Mouse (Mus musculus) small intestine, adult 2 months (tissue): ENCODE results near the gene Nav2. TPM values are rescaled to one million over a fixed set of nuclear protein-coding genes. Genes with fewer than 3 reads are reported as not detected.

Experiments used
- H3K27ac ChIP-seq: fragments of 200-500 bp; 2 replicates; pipeline ENCODE4 v1.5.1; 2012; ENCODE audit warnings: low read depth, low read length, control low read depth, inconsistent platforms; ENCODE audit not compliant: insufficient read depth
- H3K27me3 ChIP-seq: fragments of 200-500 bp; 2 replicates; pipeline ENCODE4 v1.6.1; 2012; ENCODE audit warnings: mild to moderate bottlenecking, moderate library complexity, low read length, inconsistent platforms; ENCODE audit not compliant: control insufficient read depth, insufficient read depth
- H3K36me3 ChIP-seq: fragments of 200-500 bp; 2 replicates; pipeline ENCODE4 v1.6.1; 2012; ENCODE audit warnings: mild to moderate bottlenecking, low read length, control low read depth, inconsistent platforms; ENCODE audit not compliant: control insufficient read depth, insufficient read depth
- H3K4me1 ChIP-seq: fragments of 200-500 bp; 2 replicates; pipeline ENCODE4 v1.6.1; 2012; ENCODE audit warnings: low read length, inconsistent platforms, mixed read lengths; ENCODE audit not compliant: control insufficient read depth, insufficient read depth, insufficient read length
- H3K4me3 ChIP-seq: fragments of 200-500 bp; 2 replicates; pipeline ENCODE4 v1.5.1; 2012; ENCODE audit warnings: low read depth, mild to moderate bottlenecking, control low read depth, inconsistent platforms, low read length, moderate library complexity
- CTCF ChIP-seq: fragments of 200-500 bp; IDR thresholded peaks from 2 replicates; pipeline ENCODE4 v1.5.1; 2012; ENCODE audit warnings: low read depth, mild to moderate bottlenecking, control low read depth, inconsistent platforms, low read length, moderate library complexity, mixed read lengths; ENCODE audit not compliant: insufficient replicate concordance, insufficient read length; ENCODE audit errors: extremely low read depth
- POLR2A ChIP-seq: fragments of 200-500 bp; IDR thresholded peaks from 2 replicates; pipeline ENCODE4 v1.6.1; 2012; ENCODE audit warnings: low read depth, mild to moderate bottlenecking, control low read depth, inconsistent platforms, low read length, moderate library complexity
- WGBS: fragments of 180-500 bp; shearing (Covaris S2); methylation state at CpG from one replicate; pipeline ENCODE4 v1.1.7; 2018; 5-methylcytosine and 5-hydroxymethylcytosine counted together
- polyA plus RNA-seq: library from polyadenylated mRNA; depleted of rRNA; stranded (reverse); fragments of >200 nt; gene quantifications from 2 replicates; pipeline ENCODE4 v1.2.3, GENCODE M21; 2012

The Nav2 gene
- polyA plus RNA-seq, 1 experiment = 8.5 TPM

GRCm38 (mm10) chr7:49427843-49428242 is 519.3 kb downstream of the Nav2 start:
- Histone ChIP-seq H3K27ac (no peak overlapping the region), H3K4me1 (peaks cover 3% of the 10 kb centered on the region; the same call in 1 of the 2 replicates), H3K4me3 (no peak overlapping the region), H3K36me3 (no peaks in the 10 kb centered on the region; the same call in 1 of the 2 replicates), H3K27me3 (no peaks in the 10 kb centered on the region)
- TF ChIP-seq POLR2A (no peak), CTCF (peak; percentile 67; the same call in 1 of the 2 replicates)
- 60% methylated on average over 6 of the region's 6 CpGs for WGBS

DNA sequence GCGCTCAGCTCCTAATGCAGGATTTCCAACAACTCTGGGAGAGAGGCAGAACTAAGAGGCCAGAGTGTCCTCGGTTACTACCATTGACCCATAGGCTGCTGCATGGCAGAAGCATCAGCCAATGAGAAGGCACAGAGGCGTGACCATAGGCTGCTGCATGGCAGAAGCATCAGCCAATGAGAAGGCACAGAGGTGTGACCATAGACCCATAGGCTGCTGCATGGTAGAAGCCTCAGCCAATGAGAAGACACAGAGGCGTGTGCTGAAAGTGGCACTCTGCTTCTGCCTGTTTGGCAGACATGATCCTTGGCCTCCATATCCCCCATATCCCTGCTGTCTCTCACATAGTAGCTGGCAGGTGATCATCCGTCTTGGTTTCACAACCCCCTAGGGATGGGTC is 520.4 kb downstream of the Nav2 start:
- Histone ChIP-seq H3K4me1 (no peaks in the 10 kb centered on the region), H3K36me3 (no peaks in the 10 kb centered on the region), H3K27ac (no peak overlapping the region), H3K4me3 (no peak overlapping the region), H3K27me3 (no peaks in the 10 kb centered on the region)
- WGBS = 86% methylated on average over 5 of the region's 5 CpGs
- TF ChIP-seq CTCF = no peak

- no peak for TF ChIP-seq CTCF
- no peak for TF ChIP-seq POLR2A
- 81% methylated on average over 7 of the region's 7 CpGs for WGBS
- no peak overlapping the region for H3K4me3 ChIP-seq
- H3K27me3 ChIP-seq = no peaks in the 10 kb centered on the region
- no peaks in the 10 kb centered on the region for H3K4me1 ChIP-seq
- no peak overlapping the region for H3K27ac ChIP-seq
- no peaks in the 10 kb centered on the region for H3K36me3 ChIP-seq
These were observed 522.3 kb downstream of the Nav2 start for GRCm38 (mm10) chr7:49430808-49431207.

DNA sequence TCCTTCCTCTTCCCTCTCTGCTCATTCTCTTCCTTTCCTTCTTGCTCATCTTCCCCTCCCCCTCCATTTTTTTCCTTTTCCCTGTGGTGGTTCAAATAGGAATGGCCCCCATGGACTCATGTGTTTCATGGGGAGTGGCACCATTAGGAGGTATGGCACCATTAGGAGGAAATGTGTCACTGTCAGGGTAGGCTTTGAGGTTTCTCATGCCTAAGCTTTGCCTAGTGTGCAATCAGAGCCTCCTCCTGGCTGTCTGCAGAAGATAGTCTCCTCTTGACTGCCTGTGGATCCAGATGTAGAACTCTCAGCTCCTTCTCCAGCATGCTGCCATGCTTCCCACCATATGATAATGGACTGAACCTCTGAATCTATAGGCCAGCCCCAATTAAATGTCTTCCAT is 525.4 kb downstream of the Nav2 start:
- Histone ChIP-seq H3K4me3 (no peak overlapping the region), H3K36me3 (no peaks in the 10 kb centered on the region), H3K4me1 (no peaks in the 10 kb centered on the region), H3K27ac (no peak overlapping the region), H3K27me3 (no peaks in the 10 kb centered on the region)
- no peak for TF ChIP-seq CTCF
- no peak for TF ChIP-seq POLR2A

DNA sequence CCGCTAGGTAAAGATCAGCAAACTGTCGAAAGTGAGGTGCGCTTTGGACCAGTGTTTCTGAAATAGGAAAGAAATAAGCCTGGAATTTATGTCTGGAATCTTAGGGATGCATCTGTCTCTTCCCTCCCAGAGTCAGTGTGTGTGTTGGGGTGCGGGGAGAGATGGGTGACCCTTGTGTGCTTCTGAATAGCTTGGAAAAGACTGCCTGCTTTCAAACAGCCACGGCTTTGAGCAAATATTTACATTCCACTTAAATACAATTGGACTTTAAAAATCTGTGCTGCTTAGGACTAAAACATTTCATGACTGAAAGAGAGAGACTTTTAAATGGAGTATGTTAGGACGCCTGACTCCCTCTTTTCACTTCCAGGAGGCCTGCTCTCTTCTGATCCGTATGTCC is 528.0 kb downstream of the Nav2 start:
- H3K27ac ChIP-seq = no peak overlapping the region
- WGBS = 62% methylated on average over 7 of the region's 7 CpGs

DNA sequence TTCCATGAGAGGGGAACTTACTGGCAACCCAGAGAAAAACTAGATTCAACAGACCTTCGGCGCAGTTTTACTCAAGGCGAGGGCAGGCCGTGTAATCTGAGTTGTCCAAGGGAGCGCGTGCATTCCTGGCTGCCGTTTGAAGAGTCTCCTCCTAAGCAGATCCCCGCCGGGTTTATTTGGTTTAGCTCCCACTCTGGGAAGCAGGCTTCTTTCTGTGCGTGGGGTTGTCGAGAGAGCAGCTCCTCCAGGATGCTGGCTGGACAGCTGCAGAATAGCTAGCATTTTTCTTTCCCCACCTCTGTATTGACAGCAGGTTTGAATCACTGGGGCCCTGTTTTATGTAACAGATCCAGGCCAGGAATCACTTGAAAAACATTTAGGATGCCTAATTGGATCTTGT is 529.4 kb downstream of the Nav2 start:
- Histone ChIP-seq H3K36me3 (no peaks in the 10 kb centered on the region), H3K4me3 (no peak overlapping the region), H3K27me3 (no peaks in the 10 kb centered on the region), H3K4me1 (no peaks in the 10 kb centered on the region), H3K27ac (no peak overlapping the region; the same call in 1 of the 2 replicates)
- WGBS = 73% methylated on average over 11 of the region's 11 CpGs
- TF ChIP-seq CTCF = no peak

More for the DNA sequence above, 528.0 kb downstream of the Nav2 start:
- H3K36me3 ChIP-seq = no peaks in the 10 kb centered on the region
- H3K27me3 ChIP-seq = no peaks in the 10 kb centered on the region
- no peak for TF ChIP-seq POLR2A
- TF ChIP-seq CTCF = no peak
- no peak overlapping the region for H3K4me3 ChIP-seq
- no peaks in the 10 kb centered on the region for H3K4me1 ChIP-seq

- WGBS = 79% methylated on average over 2 of the region's 2 CpGs
- TF ChIP-seq POLR2A (no peak), CTCF (peak; percentile 45; the same call in 1 of the 2 replicates)
- no peak overlapping the region for H3K4me3 ChIP-seq
These were observed 530.6 kb downstream of the Nav2 start for GRCm38 (mm10) chr7:49439136-49439535.

DNA sequence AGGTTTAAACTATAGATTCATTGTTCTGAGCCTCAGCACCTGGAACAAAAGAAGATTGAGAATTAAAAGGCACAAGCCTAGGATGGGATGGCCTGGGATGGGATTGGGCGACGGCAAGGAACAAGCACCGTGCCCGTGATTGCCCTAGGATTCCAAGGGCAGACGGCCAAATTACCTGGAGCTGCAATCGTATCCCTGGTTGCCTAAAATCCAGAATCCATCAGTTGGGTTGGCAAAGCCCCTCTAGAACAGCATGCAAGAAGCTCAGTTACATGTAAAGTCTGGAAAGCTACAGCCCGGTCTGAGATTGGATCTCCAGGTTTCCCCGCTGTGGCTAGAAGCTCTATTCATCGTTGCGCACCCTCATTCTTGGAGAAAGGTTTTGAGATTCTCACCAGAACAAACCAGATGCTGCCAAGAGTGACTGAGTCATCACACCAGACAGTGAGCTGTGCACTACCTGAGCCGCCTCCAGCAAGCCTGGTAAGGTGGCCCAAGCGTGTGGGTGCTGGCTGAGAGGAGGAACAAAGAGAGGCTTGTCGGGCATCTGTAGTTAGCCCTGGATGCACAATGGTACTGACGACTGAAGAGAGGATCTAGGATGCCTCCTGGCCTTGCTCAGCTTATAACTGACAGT is 531.9 kb downstream of the Nav2 start:
- H3K27me3 ChIP-seq = no peaks in the 10 kb centered on the region
- 92% methylated on average over 14 of the region's 14 CpGs for WGBS
- no peaks in the 10 kb centered on the region for H3K4me1 ChIP-seq
- H3K27ac ChIP-seq = no peak overlapping the region
- H3K36me3 ChIP-seq = no peaks in the 10 kb centered on the region
- TF ChIP-seq POLR2A (no peak), CTCF (no peak)
- H3K4me3 ChIP-seq = no peak overlapping the region

More at GRCm38 (mm10) chr7:49439136-49439535, 530.6 kb downstream of the Nav2 start:
- no peaks in the 10 kb centered on the region for H3K4me1 ChIP-seq
- no peaks in the 10 kb centered on the region for H3K36me3 ChIP-seq
- no peaks in the 10 kb centered on the region for H3K27me3 ChIP-seq
- H3K27ac ChIP-seq = no peak overlapping the region
